Mouse (Mus musculus): Measurements from ENCODE around the gene Pde1a. TPM values are rescaled to one million over a fixed set of nuclear protein-coding genes. Genes with fewer than 3 reads are reported as not detected.

Pde1a gene
- polyA plus RNA-seq (2012; rRNA removed): 1.0 and 1.1 TPM in 2 replicates

DNA sequence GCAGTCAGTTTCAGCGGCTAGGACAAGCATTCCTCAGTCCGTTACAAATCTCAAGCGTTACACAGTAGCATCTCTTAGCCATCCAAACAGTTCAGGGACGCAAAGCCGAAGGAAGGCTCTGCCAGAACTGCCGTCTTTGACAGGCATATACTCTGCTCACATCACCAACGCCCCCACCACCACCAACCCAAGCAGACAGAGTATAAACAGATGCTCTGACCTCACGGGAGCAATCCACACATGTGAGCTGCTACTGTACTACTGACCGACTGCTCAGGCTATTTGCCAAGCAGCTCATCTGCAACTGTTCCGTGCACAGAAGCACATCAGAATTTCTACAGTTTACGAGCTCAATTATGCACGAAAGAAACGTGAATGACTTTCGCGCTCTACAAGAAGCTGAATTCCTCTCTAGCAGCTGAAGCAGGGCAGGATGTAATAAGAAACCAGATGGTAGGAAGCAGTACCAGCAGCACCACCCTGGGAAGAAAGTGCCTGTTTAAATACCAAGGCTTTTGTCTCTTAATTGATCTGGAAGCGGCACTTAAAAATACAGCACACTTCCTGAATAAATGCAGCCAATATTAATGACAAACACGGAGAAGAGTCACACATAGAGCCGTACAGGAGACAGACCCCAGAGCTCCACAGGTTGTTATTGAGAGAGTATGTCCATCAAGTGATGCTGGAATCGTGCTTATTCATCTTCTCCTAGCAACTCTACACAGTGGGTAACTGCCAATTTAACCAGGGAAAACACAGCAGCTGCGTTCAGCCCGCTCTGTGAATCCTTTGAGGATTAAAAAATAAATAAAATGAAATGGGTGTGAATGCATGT, at the start of gene Pde1a:
Pde1a (minus strand) TSS at position 598 of the 838 bp plus-strand sequence.
- TF ChIP-seq POLR2A (IDR thresholded peaks at IDR 0.05; ENCODE audit: control insufficient read depth, extremely low read depth, insufficient read depth, low read length, poor library complexity) (no peak), CTCF (IDR thresholded peaks at IDR 0.05; ENCODE audit: borderline replicate concordance, control insufficient read depth, extremely low read depth, insufficient read depth, low read length, poor library complexity) (no peak)
- no peak within 1 kb of the TSS for H3K4me3 ChIP-seq (ENCODE audit: control insufficient read depth, insufficient read depth, low read length)
- no peaks in the 10 kb centered on the region for H3K4me1 ChIP-seq (replicated peaks; ENCODE audit: control insufficient read depth, insufficient read depth, low read length)
- H3K27me3 ChIP-seq (ENCODE audit: control insufficient read depth, insufficient read depth, low read length): no peaks in the 10 kb centered on the region
- WGBS: 36% methylated on average over 21 of the region's 21 CpGs
- no peaks in the 10 kb centered on the region for H3K36me3 ChIP-seq (ENCODE audit: control insufficient read depth, insufficient read depth, low read length)
- H3K27ac ChIP-seq (ENCODE audit: control insufficient read depth, insufficient read depth, low read length): no peak within 1 kb of the TSS
- DNase-seq: no peak

DNA sequence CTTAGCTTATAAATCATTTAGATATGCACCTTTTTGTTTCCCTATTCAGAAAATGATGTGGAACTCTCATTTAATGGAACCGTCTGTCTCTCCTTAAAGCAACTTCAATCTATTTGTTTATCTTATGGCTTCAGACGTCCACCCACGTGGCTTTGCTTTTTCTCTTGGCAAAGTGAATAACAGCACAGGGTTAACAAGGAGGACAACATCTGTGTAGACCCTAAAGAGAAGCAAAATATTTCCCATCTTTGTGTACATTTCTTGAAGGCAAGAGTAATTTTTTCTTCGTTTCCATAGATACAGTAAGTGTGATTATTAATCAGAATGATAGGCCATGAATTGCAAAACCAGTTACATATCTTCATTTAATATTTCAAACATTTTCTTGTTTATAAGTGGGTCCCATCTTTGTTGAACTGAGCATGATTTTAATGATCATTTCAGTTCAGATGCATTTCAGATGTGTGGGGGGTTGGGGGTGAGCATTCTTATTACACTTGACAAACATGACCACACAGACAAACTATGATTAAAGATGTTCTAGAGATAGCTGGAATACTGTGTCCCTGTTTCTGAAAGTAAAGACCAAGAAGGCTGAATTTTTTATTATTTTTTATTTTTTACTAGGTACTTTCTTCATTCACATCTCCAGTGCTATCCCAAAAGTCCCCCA, 49.5 kb upstream of the Pde1a start:
- Histone ChIP-seq H3K4me1 (replicated peaks; ENCODE audit: control insufficient read depth, insufficient read depth, low read length) (no peaks in the 10 kb centered on the region), H3K27ac (ENCODE audit: control insufficient read depth, insufficient read depth, low read length) (no peak overlapping the region), H3K4me3 (ENCODE audit: control insufficient read depth, insufficient read depth, low read length) (no peak overlapping the region), H3K36me3 (ENCODE audit: control insufficient read depth, insufficient read depth, low read length) (no peaks in the 10 kb centered on the region), H3K27me3 (ENCODE audit: control insufficient read depth, insufficient read depth, low read length) (no peaks in the 10 kb centered on the region)
- WGBS: 82% methylated on average over 4 of the region's 4 CpGs
- TF ChIP-seq POLR2A (IDR thresholded peaks at IDR 0.05; ENCODE audit: control insufficient read depth, extremely low read depth, insufficient read depth, low read length, poor library complexity): no peak
- TF ChIP-seq CTCF (IDR thresholded peaks at IDR 0.05; ENCODE audit: borderline replicate concordance, control insufficient read depth, extremely low read depth, insufficient read depth, low read length, poor library complexity): no peak
- no peak for DNase-seq

DNA sequence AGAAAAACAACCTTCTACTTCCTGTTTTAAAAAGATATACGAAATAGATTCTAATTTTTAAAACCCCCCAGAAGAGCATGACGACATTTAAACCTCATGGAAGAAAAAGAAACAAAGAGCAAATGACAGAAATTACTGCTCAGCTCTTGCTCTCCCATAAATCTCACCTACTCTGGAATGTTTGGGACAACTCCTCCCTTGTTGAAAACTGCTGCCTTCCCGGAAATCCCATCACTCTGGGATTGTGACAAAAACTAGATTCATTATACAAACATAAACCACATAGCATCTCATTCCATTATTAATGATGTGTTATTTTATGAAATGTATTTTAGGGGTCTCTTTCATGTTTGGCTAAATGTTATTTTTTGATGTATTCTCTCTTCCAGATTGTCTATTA, 48.9 kb upstream of the Pde1a start:
- DNase-seq: no peak
- TF ChIP-seq CTCF (IDR thresholded peaks at IDR 0.05; ENCODE audit: borderline replicate concordance, control insufficient read depth, extremely low read depth, insufficient read depth, low read length, poor library complexity): no peak
- no peak for TF ChIP-seq POLR2A (IDR thresholded peaks at IDR 0.05; ENCODE audit: control insufficient read depth, extremely low read depth, insufficient read depth, low read length, poor library complexity)
- Histone ChIP-seq H3K4me1 (replicated peaks; ENCODE audit: control insufficient read depth, insufficient read depth, low read length) (no peaks in the 10 kb centered on the region), H3K4me3 (ENCODE audit: control insufficient read depth, insufficient read depth, low read length) (no peak overlapping the region), H3K27me3 (ENCODE audit: control insufficient read depth, insufficient read depth, low read length) (no peaks in the 10 kb centered on the region), H3K27ac (ENCODE audit: control insufficient read depth, insufficient read depth, low read length) (no peak overlapping the region), H3K36me3 (ENCODE audit: control insufficient read depth, insufficient read depth, low read length) (no peaks in the 10 kb centered on the region)
- 70% methylated on average over 3 of the region's 3 CpGs for WGBS

DNA sequence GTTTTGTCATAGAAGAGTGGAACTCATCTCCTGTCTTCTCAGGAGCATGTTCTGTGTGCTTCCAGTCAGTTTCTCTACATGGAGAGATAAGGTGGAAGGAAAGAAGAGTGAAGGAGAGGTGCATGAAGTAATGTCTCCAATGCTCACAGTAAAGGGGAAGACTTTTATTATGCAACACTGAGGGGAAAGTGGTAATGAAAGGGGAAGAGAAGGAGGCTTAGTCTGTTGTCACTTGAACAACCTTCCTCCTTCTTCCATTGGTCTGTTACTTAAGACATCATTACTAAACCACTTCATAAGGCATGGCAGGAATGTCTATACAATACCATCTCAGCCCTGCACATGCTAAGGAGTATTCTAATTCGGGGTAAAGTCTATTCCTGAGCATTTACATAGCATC, 38.8 kb upstream of the Pde1a start:
- Histone ChIP-seq H3K27me3 (ENCODE audit: control insufficient read depth, insufficient read depth, low read length) (no peaks in the 10 kb centered on the region), H3K4me1 (replicated peaks; ENCODE audit: control insufficient read depth, insufficient read depth, low read length) (no peaks in the 10 kb centered on the region), H3K36me3 (ENCODE audit: control insufficient read depth, insufficient read depth, low read length) (no peaks in the 10 kb centered on the region), H3K4me3 (ENCODE audit: control insufficient read depth, insufficient read depth, low read length) (no peak overlapping the region), H3K27ac (ENCODE audit: control insufficient read depth, insufficient read depth, low read length) (no peak overlapping the region)
- no peak for DNase-seq
- 88% methylated on average over 1 of the region's 1 CpGs for WGBS
- no peak for TF ChIP-seq POLR2A (IDR thresholded peaks at IDR 0.05; ENCODE audit: control insufficient read depth, extremely low read depth, insufficient read depth, low read length, poor library complexity)
- no peak for TF ChIP-seq CTCF (IDR thresholded peaks at IDR 0.05; ENCODE audit: borderline replicate concordance, control insufficient read depth, extremely low read depth, insufficient read depth, low read length, poor library complexity)

DNA sequence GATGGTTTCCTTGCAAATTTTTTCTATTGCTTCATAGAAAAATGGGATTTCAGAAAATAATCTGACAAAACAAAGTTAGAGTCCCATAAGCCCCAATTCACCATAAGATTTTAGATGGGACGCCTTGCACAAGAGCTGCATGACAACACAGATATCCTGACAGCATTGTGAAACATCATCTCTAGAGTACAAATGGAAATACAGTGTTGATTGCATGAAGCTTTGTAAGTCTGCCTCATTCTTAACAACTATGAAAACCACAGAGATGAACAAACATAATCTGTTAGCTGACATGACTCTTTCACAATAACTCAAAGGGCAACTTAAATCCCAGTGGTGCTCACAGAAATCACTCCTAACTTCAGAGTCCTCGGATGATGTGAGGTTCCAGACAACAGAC, 29.5 kb upstream of the Pde1a start:
- H3K4me3 ChIP-seq (ENCODE audit: control insufficient read depth, insufficient read depth, low read length): no peak overlapping the region
- H3K36me3 ChIP-seq (ENCODE audit: control insufficient read depth, insufficient read depth, low read length): no peaks in the 10 kb centered on the region
- TF ChIP-seq CTCF (IDR thresholded peaks at IDR 0.05; ENCODE audit: borderline replicate concordance, control insufficient read depth, extremely low read depth, insufficient read depth, low read length, poor library complexity) (no peak), POLR2A (IDR thresholded peaks at IDR 0.05; ENCODE audit: control insufficient read depth, extremely low read depth, insufficient read depth, low read length, poor library complexity) (no peak)
- no peaks in the 10 kb centered on the region for H3K27me3 ChIP-seq (ENCODE audit: control insufficient read depth, insufficient read depth, low read length)
- no peaks in the 10 kb centered on the region for H3K4me1 ChIP-seq (replicated peaks; ENCODE audit: control insufficient read depth, insufficient read depth, low read length)
- 92% methylated on average over 2 of the region's 2 CpGs for WGBS
- DNase-seq: no peak
- H3K27ac ChIP-seq (ENCODE audit: control insufficient read depth, insufficient read depth, low read length): no peak overlapping the region

DNA sequence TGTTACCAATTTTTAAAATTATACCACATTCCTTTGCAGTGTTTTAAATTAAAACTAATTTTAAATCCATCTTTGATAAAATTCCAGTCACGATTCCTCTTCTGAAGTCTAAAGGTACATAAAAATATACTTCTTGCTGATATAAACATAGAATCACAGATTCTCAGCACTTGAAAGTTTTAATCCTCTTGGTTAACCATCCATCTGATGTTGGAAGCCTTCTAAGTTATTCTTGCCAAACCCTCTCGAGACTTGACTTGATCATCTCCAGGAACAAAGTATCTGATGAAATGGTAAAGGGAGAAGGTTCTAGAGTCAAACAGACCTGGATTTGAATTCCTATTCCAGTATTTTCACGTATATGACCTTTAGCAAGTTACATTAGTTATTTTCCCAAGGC, 28.9 kb upstream of the Pde1a start:
- WGBS: 86% methylated on average over 3 of the region's 3 CpGs
- no peak for DNase-seq

More for the DNA sequence above, 28.9 kb upstream of the Pde1a start:
- Histone ChIP-seq H3K36me3 (ENCODE audit: control insufficient read depth, insufficient read depth, low read length) (no peaks in the 10 kb centered on the region), H3K27ac (ENCODE audit: control insufficient read depth, insufficient read depth, low read length) (no peak overlapping the region), H3K4me3 (ENCODE audit: control insufficient read depth, insufficient read depth, low read length) (no peak overlapping the region), H3K27me3 (ENCODE audit: control insufficient read depth, insufficient read depth, low read length) (no peaks in the 10 kb centered on the region), H3K4me1 (replicated peaks; ENCODE audit: control insufficient read depth, insufficient read depth, low read length) (no peaks in the 10 kb centered on the region)
- TF ChIP-seq CTCF (IDR thresholded peaks at IDR 0.05; ENCODE audit: borderline replicate concordance, control insufficient read depth, extremely low read depth, insufficient read depth, low read length, poor library complexity): no peak
- no peak for TF ChIP-seq POLR2A (IDR thresholded peaks at IDR 0.05; ENCODE audit: control insufficient read depth, extremely low read depth, insufficient read depth, low read length, poor library complexity)
